Mouse (Mus musculus): ENCODE results near the gene Oat. TPM values are rescaled to one million over a fixed set of nuclear protein-coding genes. Genes with fewer than 3 reads are reported as not detected.

Gene Oat
- polyA plus RNA-seq, 1 experiment from 2014 or later = 154 TPM

GRCm38 (mm10) chr7:132576891-132577290 lies 693 bp upstream of the Oat start:
- 66% methylated on average over 4 of the region's 4 CpGs for WGBS
- no peak for ATAC-seq (ENCODE audit: low FRiP score, low TSS enrichment)
- no peaks in the 10 kb centered on the region for H3K9me3 ChIP-seq (ENCODE audit: control insufficient read depth, low read length)
- no peak overlapping the region for H3K9ac ChIP-seq (ENCODE audit: low read depth, low read length)
- no peaks in the 10 kb centered on the region for H3K36me3 ChIP-seq (ENCODE audit: control insufficient read depth, insufficient read depth, low read length)
- no peak overlapping the region for H3K27ac ChIP-seq (ENCODE audit: low read depth, low read length)
- no peak overlapping the region; the same call in 1 of the 2 replicates for H3K4me2 ChIP-seq (replicated peaks; ENCODE audit: low read depth, low read length)
- H3K27me3 ChIP-seq (ENCODE audit: control insufficient read depth, insufficient read depth, low read length) = no peaks in the 10 kb centered on the region
- peak overlapping the region; percentile 72; the same call in 1 of the 2 replicates for H3K4me3 ChIP-seq (ENCODE audit: low read length)
- peaks cover 18% of the 10 kb centered on the region for H3K4me1 ChIP-seq (ENCODE audit: control insufficient read depth, insufficient read depth, low read length)

DNA sequence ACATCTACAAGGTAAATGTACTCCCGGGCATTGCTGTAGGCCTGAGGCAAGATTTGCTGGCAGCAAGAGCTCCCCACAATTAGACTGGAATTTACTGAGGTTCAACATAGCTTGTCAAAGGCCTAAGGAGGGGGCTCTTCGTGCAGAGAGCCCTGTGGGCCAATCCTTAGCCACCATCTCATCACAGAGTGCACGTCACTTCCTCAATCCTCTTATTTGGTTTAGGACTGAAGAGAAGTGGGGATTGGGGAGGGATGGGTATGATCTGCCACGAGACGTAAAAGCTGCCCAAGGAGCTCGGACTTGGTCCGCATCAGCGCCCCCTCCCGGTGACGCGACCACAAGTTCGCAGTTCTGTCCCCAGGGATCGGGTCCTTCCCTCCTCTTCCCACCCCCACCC lies 575 bp downstream of the Oat start:
- 0% methylated on average over 12 of the region's 13 CpGs for WGBS
- peak overlapping the region; percentile 72 for H3K4me3 ChIP-seq (ENCODE audit: low read length)
- peak overlapping the region; percentile 66 for H3K4me2 ChIP-seq (replicated peaks; ENCODE audit: low read depth, low read length)
- peak overlapping the region; percentile 78 for H3K9ac ChIP-seq (ENCODE audit: low read depth, low read length)
- H3K27ac ChIP-seq (ENCODE audit: low read depth, low read length) = peak overlapping the region; percentile 91
- H3K27me3 ChIP-seq (ENCODE audit: control insufficient read depth, insufficient read depth, low read length) = no peaks in the 10 kb centered on the region
- H3K36me3 ChIP-seq (ENCODE audit: control insufficient read depth, insufficient read depth, low read length) = no peaks in the 10 kb centered on the region
- ATAC-seq (ENCODE audit: low FRiP score, low TSS enrichment) = peak; percentile 87
- H3K9me3 ChIP-seq (ENCODE audit: control insufficient read depth, low read length) = no peaks in the 10 kb centered on the region
- peaks cover 18% of the 10 kb centered on the region for H3K4me1 ChIP-seq (ENCODE audit: control insufficient read depth, insufficient read depth, low read length)

DNA sequence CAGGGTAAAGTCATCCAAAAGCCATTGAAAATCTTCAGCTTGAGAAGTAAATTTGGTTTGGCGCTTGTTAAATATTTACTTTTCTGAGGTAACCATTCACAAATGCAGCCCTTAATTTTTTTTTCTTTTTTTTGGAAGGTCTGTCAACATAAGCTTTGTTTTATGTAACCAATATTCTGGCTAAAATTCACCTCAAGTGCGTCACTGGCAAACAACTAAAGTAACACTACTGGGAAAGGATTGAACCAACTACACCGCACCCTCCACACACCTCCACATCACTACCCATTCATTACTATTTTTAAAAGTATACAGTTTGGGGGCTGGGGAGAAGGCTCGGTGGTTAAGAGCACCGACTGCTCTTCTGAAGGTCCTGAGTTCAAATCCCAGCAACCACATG lies 1.6 kb downstream of the Oat start:
- Histone ChIP-seq H3K27ac (ENCODE audit: low read depth, low read length) (no peak overlapping the region), H3K9me3 (ENCODE audit: control insufficient read depth, low read length) (no peaks in the 10 kb centered on the region), H3K9ac (ENCODE audit: low read depth, low read length) (no peak overlapping the region), H3K36me3 (ENCODE audit: control insufficient read depth, insufficient read depth, low read length) (peaks cover 5% of the 10 kb centered on the region; the same call in 1 of the 2 replicates), H3K27me3 (ENCODE audit: control insufficient read depth, insufficient read depth, low read length) (no peaks in the 10 kb centered on the region), H3K4me1 (ENCODE audit: control insufficient read depth, insufficient read depth, low read length) (peaks cover 18% of the 10 kb centered on the region), H3K4me3 (ENCODE audit: low read length) (no peak overlapping the region), H3K4me2 (replicated peaks; ENCODE audit: low read depth, low read length) (no peak overlapping the region)
- WGBS = 90% methylated on average over 5 of the region's 5 CpGs
- no peak for ATAC-seq (ENCODE audit: low FRiP score, low TSS enrichment)

- no peak for ATAC-seq (ENCODE audit: low FRiP score, low TSS enrichment)
- H3K4me3 ChIP-seq (ENCODE audit: low read length) = no peak overlapping the region
- H3K9ac ChIP-seq (ENCODE audit: low read depth, low read length) = no peak overlapping the region
- H3K36me3 ChIP-seq (ENCODE audit: control insufficient read depth, insufficient read depth, low read length) = peaks cover 16% of the 10 kb centered on the region
- 62% methylated on average over 6 of the region's 6 CpGs for WGBS
- no peaks in the 10 kb centered on the region for H3K27me3 ChIP-seq (ENCODE audit: control insufficient read depth, insufficient read depth, low read length)
- H3K4me2 ChIP-seq (replicated peaks; ENCODE audit: low read depth, low read length) = no peak overlapping the region
- no peaks in the 10 kb centered on the region for H3K9me3 ChIP-seq (ENCODE audit: control insufficient read depth, low read length)
- peaks cover 18% of the 10 kb centered on the region for H3K4me1 ChIP-seq (ENCODE audit: control insufficient read depth, insufficient read depth, low read length)
- H3K27ac ChIP-seq (ENCODE audit: low read depth, low read length) = no peak overlapping the region
Measured at GRCm38 (mm10) chr7:132573205-132573604, 3.0 kb downstream of the Oat start.

GRCm38 (mm10) chr7:132572738-132573137 lies 3.5 kb downstream of the Oat start:
- ATAC-seq (ENCODE audit: low FRiP score, low TSS enrichment) = no peak
- no peak overlapping the region for H3K9ac ChIP-seq (ENCODE audit: low read depth, low read length)
- H3K36me3 ChIP-seq (ENCODE audit: control insufficient read depth, insufficient read depth, low read length) = peaks cover 19% of the 10 kb centered on the region
- no peak overlapping the region for H3K4me2 ChIP-seq (replicated peaks; ENCODE audit: low read depth, low read length)
- no peaks in the 10 kb centered on the region for H3K27me3 ChIP-seq (ENCODE audit: control insufficient read depth, insufficient read depth, low read length)
- 79% methylated on average over 3 of the region's 3 CpGs for WGBS
- peaks cover 18% of the 10 kb centered on the region for H3K4me1 ChIP-seq (ENCODE audit: control insufficient read depth, insufficient read depth, low read length)
- H3K27ac ChIP-seq (ENCODE audit: low read depth, low read length) = no peak overlapping the region
- no peak overlapping the region for H3K4me3 ChIP-seq (ENCODE audit: low read length)
- no peaks in the 10 kb centered on the region for H3K9me3 ChIP-seq (ENCODE audit: control insufficient read depth, low read length)

GRCm38 (mm10) chr7:132571481-132571880 lies 4.7 kb downstream of the Oat start:
- no peak overlapping the region for H3K27ac ChIP-seq (ENCODE audit: low read depth, low read length)
- no peak overlapping the region for H3K4me3 ChIP-seq (ENCODE audit: low read length)
- peaks cover 16% of the 10 kb centered on the region for H3K4me1 ChIP-seq (ENCODE audit: control insufficient read depth, insufficient read depth, low read length)
- H3K36me3 ChIP-seq (ENCODE audit: control insufficient read depth, insufficient read depth, low read length) = peaks cover 25% of the 10 kb centered on the region
- H3K9ac ChIP-seq (ENCODE audit: low read depth, low read length) = no peak overlapping the region
- 82% methylated on average over 8 of the region's 8 CpGs for WGBS
- ATAC-seq (ENCODE audit: low FRiP score, low TSS enrichment) = no peak
- H3K27me3 ChIP-seq (ENCODE audit: control insufficient read depth, insufficient read depth, low read length) = no peaks in the 10 kb centered on the region
- no peak overlapping the region for H3K4me2 ChIP-seq (replicated peaks; ENCODE audit: low read depth, low read length)
- H3K9me3 ChIP-seq (ENCODE audit: control insufficient read depth, low read length) = no peaks in the 10 kb centered on the region

- H3K36me3 ChIP-seq (ENCODE audit: control insufficient read depth, insufficient read depth, low read length) = peaks cover 33% of the 10 kb centered on the region
- peaks cover 12% of the 10 kb centered on the region; the same call in 1 of the 2 replicates for H3K4me1 ChIP-seq (ENCODE audit: control insufficient read depth, insufficient read depth, low read length)
- no peak overlapping the region for H3K4me3 ChIP-seq (ENCODE audit: low read length)
- no peak overlapping the region for H3K9ac ChIP-seq (ENCODE audit: low read depth, low read length)
- no peaks in the 10 kb centered on the region for H3K9me3 ChIP-seq (ENCODE audit: control insufficient read depth, low read length)
- no peak for ATAC-seq (ENCODE audit: low FRiP score, low TSS enrichment)
- H3K27ac ChIP-seq (ENCODE audit: low read depth, low read length) = no peak overlapping the region
- no peaks in the 10 kb centered on the region for H3K27me3 ChIP-seq (ENCODE audit: control insufficient read depth, insufficient read depth, low read length)
- no peak overlapping the region for H3K4me2 ChIP-seq (replicated peaks; ENCODE audit: low read depth, low read length)
- WGBS = 81% methylated on average over 5 of the region's 5 CpGs
Measured at GRCm38 (mm10) chr7:132570071-132570470, 6.1 kb downstream of the Oat start.

GRCm38 (mm10) chr7:132568817-132569216 lies 7.4 kb downstream of the Oat start:
- 96% methylated on average over 6 of the region's 6 CpGs for WGBS
- Histone ChIP-seq H3K36me3 (ENCODE audit: control insufficient read depth, insufficient read depth, low read length) (peaks cover 44% of the 10 kb centered on the region), H3K27ac (ENCODE audit: low read depth, low read length) (no peak overlapping the region), H3K27me3 (ENCODE audit: control insufficient read depth, insufficient read depth, low read length) (no peaks in the 10 kb centered on the region), H3K9me3 (ENCODE audit: control insufficient read depth, low read length) (no peaks in the 10 kb centered on the region), H3K4me3 (ENCODE audit: low read length) (no peak overlapping the region), H3K9ac (ENCODE audit: low read depth, low read length) (no peak overlapping the region), H3K4me1 (ENCODE audit: control insufficient read depth, insufficient read depth, low read length) (0 out of 2 replicates have a peak, but pooled peaks cover under 1% of the 10 kb centered on the region), H3K4me2 (replicated peaks; ENCODE audit: low read depth, low read length) (no peak overlapping the region)
- ATAC-seq (ENCODE audit: low FRiP score, low TSS enrichment) = no peak

GRCm38 (mm10) chr7:132565831-132566230 lies 10.4 kb downstream of the Oat start:
- Histone ChIP-seq H3K36me3 (ENCODE audit: control insufficient read depth, insufficient read depth, low read length) (peaks cover 74% of the 10 kb centered on the region), H3K9me3 (ENCODE audit: control insufficient read depth, low read length) (no peaks in the 10 kb centered on the region), H3K4me3 (ENCODE audit: low read length) (no peak overlapping the region), H3K4me2 (replicated peaks; ENCODE audit: low read depth, low read length) (no peak overlapping the region), H3K9ac (ENCODE audit: low read depth, low read length) (no peak overlapping the region), H3K4me1 (ENCODE audit: control insufficient read depth, insufficient read depth, low read length) (no peaks in the 10 kb centered on the region), H3K27ac (ENCODE audit: low read depth, low read length) (no peak overlapping the region), H3K27me3 (ENCODE audit: control insufficient read depth, insufficient read depth, low read length) (no peaks in the 10 kb centered on the region)
- 44% methylated on average over 1 of the region's 1 CpGs for WGBS
- ATAC-seq (ENCODE audit: low FRiP score, low TSS enrichment) = no peak

Data from kidney, embryonic 14.5 days (tissue).